Mouse (Mus musculus): ENCODE measurements around the gene Dus1l. TPM values are rescaled to one million over a fixed set of nuclear protein-coding genes. Genes with fewer than 3 reads are reported as not detected.
A peak's percentile ranks its signal among the peaks of the same experiment; 100 is the strongest.
"Not testable (repeated sequence)": the region's sequence is repeated elsewhere in the genome, so short reads cannot be mapped to it uniquely, and the experiment has no call there.

Gene Dus1l
- polyA plus RNA-seq, 1 experiment from 2014 or later: 43.9 TPM

- Histone ChIP-seq H3K4me3 (replicated peaks; ENCODE audit: low read length) (peak within 1 kb of the TSS; percentile 99), H3K36me3 (replicated peaks; ENCODE audit: control insufficient read depth, insufficient read depth) (peaks cover 67% of the 10 kb centered on the region), H3K27ac (peak within 1 kb of the TSS; percentile 84), H3K4me2 (replicated peaks) (peak within 1 kb of the TSS; percentile 94), H3K9ac (peak within 1 kb of the TSS; percentile 98), H3K27me3 (ENCODE audit: control insufficient read depth, insufficient read depth, low read length) (no peaks in the 10 kb centered on the region), H3K9me3 (ENCODE audit: control insufficient read depth, low read length) (no peaks in the 10 kb centered on the region), H3K4me1 (replicated peaks; ENCODE audit: control insufficient read depth, insufficient read depth, low read length) (peaks cover 16% of the 10 kb centered on the region)
- ATAC-seq (ENCODE audit: low FRiP score) (peak; percentile 85), DNase-seq (ENCODE audit: low spot score) (peak; percentile 83)
- under 1% methylated on average over 93 of the region's 107 CpGs for WGBS
These were observed 12.0 kb downstream of the Dus1l start, which contains the start of the genes Rfng and Gps1 for GRCm38 (mm10) chr11:120784064-120784791. Gene Rfng, minus strand, starts transcription at chr11:120784207. Gene Gps1, plus strand, starts transcription at chr11:120784272.

DNA sequence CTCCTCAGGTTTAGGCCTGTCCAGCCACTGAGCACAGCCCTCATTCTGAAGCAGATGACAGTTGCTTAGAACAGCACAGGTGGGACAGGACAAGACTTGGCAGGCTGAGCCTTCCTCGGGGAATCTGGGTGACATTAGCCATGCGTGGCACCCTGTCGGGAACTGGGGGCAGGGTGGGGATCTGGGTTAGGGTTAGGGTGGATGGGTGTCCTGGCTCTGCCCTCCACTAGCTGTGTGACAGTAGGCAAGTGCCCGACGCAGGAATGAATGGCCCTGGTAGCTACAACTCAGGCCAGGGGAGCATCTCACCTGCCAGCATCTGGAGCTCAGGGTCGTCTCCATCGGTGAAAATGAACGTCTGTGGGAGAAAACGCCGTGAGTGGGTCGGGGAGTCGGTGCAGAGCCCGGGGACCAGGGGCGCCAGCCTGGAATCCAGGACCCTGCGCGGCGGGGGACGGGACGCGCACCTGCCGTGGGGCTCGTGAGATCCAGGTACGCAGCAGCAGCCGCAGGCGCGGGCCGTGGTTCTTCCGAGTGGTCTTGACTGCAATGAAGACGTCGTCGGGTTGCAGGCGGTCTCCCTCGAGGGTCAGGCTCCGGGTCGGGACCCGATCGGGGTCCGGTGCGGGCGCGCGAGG is 12.7 kb downstream of the Dus1l start:
- ATAC-seq (ENCODE audit: low FRiP score) (0 out of 2 replicates have a peak, but pooled peaks have one; percentile 18), DNase-seq (ENCODE audit: low spot score) (peak; percentile 28)
- Histone ChIP-seq H3K4me2 (replicated peaks) (peak overlapping the region; percentile 94), H3K36me3 (replicated peaks; ENCODE audit: control insufficient read depth, insufficient read depth) (peaks cover 67% of the 10 kb centered on the region), H3K4me1 (replicated peaks; ENCODE audit: control insufficient read depth, insufficient read depth, low read length) (peaks cover 16% of the 10 kb centered on the region), H3K9me3 (ENCODE audit: control insufficient read depth, low read length) (no peaks in the 10 kb centered on the region), H3K27ac (peak overlapping the region; percentile 84), H3K27me3 (ENCODE audit: control insufficient read depth, insufficient read depth, low read length) (no peaks in the 10 kb centered on the region), H3K4me3 (replicated peaks; ENCODE audit: low read length) (peak overlapping the region; percentile 99), H3K9ac (peak overlapping the region; percentile 98)
- 1% methylated on average over 42 of the region's 42 CpGs for WGBS

- 94% methylated on average over 6 of the region's 6 CpGs for WGBS
- Histone ChIP-seq H3K36me3 (replicated peaks; ENCODE audit: control insufficient read depth, insufficient read depth) (peaks cover 45% of the 10 kb centered on the region), H3K4me1 (replicated peaks; ENCODE audit: control insufficient read depth, insufficient read depth, low read length) (peaks cover 19% of the 10 kb centered on the region)
- not testable (repeated sequence) for H3K4me3 ChIP-seq (replicated peaks; ENCODE audit: low read length); H3K4me2 ChIP-seq (replicated peaks); H3K9ac ChIP-seq; H3K27ac ChIP-seq; H3K27me3 ChIP-seq (ENCODE audit: control insufficient read depth, insufficient read depth, low read length); DNase-seq (ENCODE audit: low spot score); ATAC-seq (ENCODE audit: low FRiP score); H3K9me3 ChIP-seq (ENCODE audit: control insufficient read depth, low read length)
These were observed 14.8 kb downstream of the Dus1l start for GRCm38 (mm10) chr11:120781361-120781760.

DNA sequence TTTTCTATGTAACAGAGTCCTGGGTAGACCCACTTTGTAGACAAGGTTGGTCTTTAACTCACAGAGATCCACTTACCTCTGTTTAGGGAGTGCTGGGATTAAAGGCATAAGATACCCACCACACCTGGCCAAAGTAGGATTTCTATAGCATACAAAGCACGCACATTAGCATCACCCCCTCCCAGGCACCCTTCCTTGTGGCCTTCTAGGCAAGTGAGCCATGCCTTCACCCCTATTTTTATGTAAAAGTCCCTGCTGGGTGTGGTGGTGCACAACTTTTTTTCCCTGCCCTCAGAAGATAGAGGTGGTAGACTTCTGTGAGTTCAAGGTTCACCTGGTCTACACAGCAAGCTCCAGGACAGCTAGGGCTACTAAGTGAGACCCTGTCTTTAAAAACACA is 16.3 kb downstream of the Dus1l start:
- no peak for ATAC-seq (ENCODE audit: low FRiP score)
- DNase-seq (ENCODE audit: low spot score): no peak
- Histone ChIP-seq H3K9me3 (ENCODE audit: control insufficient read depth, low read length) (no peaks in the 10 kb centered on the region), H3K27ac (no peak overlapping the region), H3K9ac (no peak overlapping the region), H3K4me2 (replicated peaks) (no peak overlapping the region), H3K4me1 (replicated peaks; ENCODE audit: control insufficient read depth, insufficient read depth, low read length) (peaks cover 15% of the 10 kb centered on the region), H3K4me3 (replicated peaks; ENCODE audit: low read length) (no peak overlapping the region), H3K27me3 (ENCODE audit: control insufficient read depth, insufficient read depth, low read length) (no peaks in the 10 kb centered on the region), H3K36me3 (replicated peaks; ENCODE audit: control insufficient read depth, insufficient read depth) (peaks cover 39% of the 10 kb centered on the region)
- WGBS: 74% methylated on average over 1 of the region's 1 CpGs

- H3K4me3 ChIP-seq (replicated peaks; ENCODE audit: low read length): no peak overlapping the region
- H3K4me2 ChIP-seq (replicated peaks): no peak overlapping the region
- whole genome bisulfite sequencing: 23% methylated on average over 6 of the region's 6 CpGs
- DNase-seq (ENCODE audit: low spot score) (no peak), ATAC-seq (ENCODE audit: low FRiP score) (no peak)
- H3K27me3 ChIP-seq (ENCODE audit: control insufficient read depth, insufficient read depth, low read length): no peaks in the 10 kb centered on the region
- H3K9ac ChIP-seq: no peak overlapping the region
- no peaks in the 10 kb centered on the region for H3K9me3 ChIP-seq (ENCODE audit: control insufficient read depth, low read length)
- no peak overlapping the region for H3K27ac ChIP-seq
- peaks cover 4% of the 10 kb centered on the region; the same call in 1 of the 2 replicates for H3K4me1 ChIP-seq (replicated peaks; ENCODE audit: control insufficient read depth, insufficient read depth, low read length)
- peaks cover 30% of the 10 kb centered on the region for H3K36me3 ChIP-seq (replicated peaks; ENCODE audit: control insufficient read depth, insufficient read depth)
These were observed 19.1 kb downstream of the Dus1l start for GRCm38 (mm10) chr11:120777123-120777522.

DNA sequence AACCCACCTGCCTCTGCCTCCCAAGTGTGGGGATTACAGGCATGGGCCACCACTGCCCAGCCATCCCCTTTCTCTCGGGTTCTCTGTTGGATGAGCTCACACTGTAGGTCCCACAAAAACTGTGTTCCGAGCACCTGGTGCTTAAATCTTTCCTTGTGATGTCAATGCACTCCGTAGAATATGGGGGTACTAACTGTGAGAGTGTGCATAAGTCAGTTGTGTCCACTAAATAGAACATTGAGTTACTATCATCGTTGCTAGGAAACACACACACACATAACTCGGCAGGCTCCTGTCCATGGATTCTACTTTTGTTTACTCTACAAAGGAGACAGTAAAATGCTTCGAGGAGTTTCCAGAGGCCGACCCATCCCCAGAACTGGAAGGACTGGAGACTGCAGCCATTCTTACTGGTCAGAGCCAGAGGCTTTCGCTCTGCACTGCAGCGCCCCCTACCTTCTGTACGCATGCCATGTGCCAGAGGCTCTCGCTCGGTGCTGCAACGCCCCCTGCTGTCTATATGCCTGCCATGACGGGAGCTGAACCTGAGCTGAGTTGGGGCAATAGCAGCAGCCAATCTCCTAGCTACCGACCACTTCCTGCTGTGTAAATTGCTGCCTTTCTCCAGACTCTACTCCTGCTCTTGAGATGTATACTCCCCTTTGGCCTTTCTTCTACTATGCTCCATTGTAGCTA is 20.3 kb downstream of the Dus1l start:
- Histone ChIP-seq H3K4me3 (replicated peaks; ENCODE audit: low read length) (no peak overlapping the region), H3K9me3 (ENCODE audit: control insufficient read depth, low read length) (no peaks in the 10 kb centered on the region), H3K9ac (no peak overlapping the region), H3K4me1 (replicated peaks; ENCODE audit: control insufficient read depth, insufficient read depth, low read length) (peaks cover 4% of the 10 kb centered on the region; the same call in 1 of the 2 replicates), H3K27me3 (ENCODE audit: control insufficient read depth, insufficient read depth, low read length) (no peaks in the 10 kb centered on the region), H3K27ac (no peak overlapping the region), H3K4me2 (replicated peaks) (no peak overlapping the region), H3K36me3 (replicated peaks; ENCODE audit: control insufficient read depth, insufficient read depth) (peaks cover 21% of the 10 kb centered on the region)
- WGBS: 27% methylated on average over 15 of the region's 15 CpGs
- DNase-seq (ENCODE audit: low spot score): peak; percentile 95
- ATAC-seq (ENCODE audit: low FRiP score): peak; percentile 86

DNA sequence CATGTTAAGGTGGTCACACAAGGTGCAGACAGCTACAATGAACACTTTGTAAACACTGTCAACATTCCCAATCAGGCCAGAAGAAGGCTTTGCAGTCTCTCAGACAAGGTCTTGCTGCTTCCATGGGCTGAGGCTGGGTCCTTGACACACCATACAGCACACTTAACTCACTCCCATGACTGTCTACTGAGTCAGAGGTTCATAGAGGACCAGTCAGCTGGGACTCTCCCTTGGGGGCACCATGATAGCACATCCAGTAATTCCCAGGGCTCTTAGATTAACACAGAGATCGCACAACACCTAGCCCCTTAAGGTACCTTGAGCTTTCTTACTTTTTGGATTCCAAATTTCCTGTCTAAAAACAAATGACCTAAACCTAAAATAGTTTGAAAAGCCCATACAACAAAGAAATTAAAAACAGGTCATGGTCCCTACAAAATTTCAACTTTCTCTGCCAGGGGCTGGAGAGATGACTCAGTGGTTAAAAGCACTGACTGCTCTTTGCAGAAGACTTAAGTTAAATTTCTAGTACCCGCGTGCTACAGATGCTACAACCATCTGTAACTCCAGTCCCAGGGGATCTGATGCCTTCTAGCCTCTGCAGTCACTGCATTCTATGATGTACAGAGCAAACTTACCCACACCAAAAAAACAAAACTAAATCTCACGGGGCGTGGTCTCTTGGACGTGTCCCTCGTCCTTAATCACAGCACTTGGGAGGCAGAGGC is 22.6 kb downstream of the Dus1l start:
- H3K4me1 ChIP-seq (replicated peaks; ENCODE audit: control insufficient read depth, insufficient read depth, low read length): peaks cover 4% of the 10 kb centered on the region; the same call in 1 of the 2 replicates
- 85% methylated on average over 7 of the region's 7 CpGs for WGBS
- no peaks in the 10 kb centered on the region for H3K36me3 ChIP-seq (replicated peaks; ENCODE audit: control insufficient read depth, insufficient read depth)
- no peak overlapping the region for H3K27ac ChIP-seq
- H3K9ac ChIP-seq: no peak overlapping the region
- DNase-seq (ENCODE audit: low spot score): no peak
- ATAC-seq (ENCODE audit: low FRiP score): no peak
- H3K4me3 ChIP-seq (replicated peaks; ENCODE audit: low read length): no peak overlapping the region
- no peaks in the 10 kb centered on the region for H3K9me3 ChIP-seq (ENCODE audit: control insufficient read depth, low read length)
- H3K4me2 ChIP-seq (replicated peaks): no peak overlapping the region
- H3K27me3 ChIP-seq (ENCODE audit: control insufficient read depth, insufficient read depth, low read length): no peaks in the 10 kb centered on the region

- no peak for DNase-seq (ENCODE audit: low spot score)
- H3K4me3 ChIP-seq (replicated peaks; ENCODE audit: low read length): no peak overlapping the region
- H3K36me3 ChIP-seq (replicated peaks; ENCODE audit: control insufficient read depth, insufficient read depth): no peaks in the 10 kb centered on the region
- no peak overlapping the region for H3K9ac ChIP-seq
- no peak overlapping the region for H3K4me2 ChIP-seq (replicated peaks)
- no peaks in the 10 kb centered on the region for H3K9me3 ChIP-seq (ENCODE audit: control insufficient read depth, low read length)
- 77% methylated on average over 3 of the region's 3 CpGs for WGBS
- no peaks in the 10 kb centered on the region for H3K27me3 ChIP-seq (ENCODE audit: control insufficient read depth, insufficient read depth, low read length)
- ATAC-seq (ENCODE audit: low FRiP score): no peak
- H3K27ac ChIP-seq: no peak overlapping the region
- H3K4me1 ChIP-seq (replicated peaks; ENCODE audit: control insufficient read depth, insufficient read depth, low read length): peaks cover 4% of the 10 kb centered on the region; the same call in 1 of the 2 replicates
These were observed 23.5 kb downstream of the Dus1l start for GRCm38 (mm10) chr11:120772749-120773148.

All from hindbrain, embryonic 14.5 days (tissue).